Mouse (Mus musculus) kidney, adult 2 months (tissue): Measurements from ENCODE around the gene Kmt2b. TPM values are rescaled to one million over a fixed set of nuclear protein-coding genes. Genes with fewer than 3 reads are reported as not detected.
A peak's percentile ranks its signal among the peaks of the same experiment; 100 is the strongest.

ENCODE experiments used
- DNase-seq: peaks from one replicate; pipeline ENCODE4 v3.0.0; 2021
- H3K27ac ChIP-seq: fragments of 200-500 bp; 2 replicates; pipeline ENCODE4 v1.5.1; 2012; ENCODE audit warnings: low read depth, low read length, control low read depth, inconsistent platforms; ENCODE audit not compliant: insufficient read depth
- H3K27me3 ChIP-seq: fragments of 200-500 bp; replicated peaks from 2 replicates; pipeline ENCODE4 v1.6.1; 2012; ENCODE audit warnings: mild to moderate bottlenecking, moderate library complexity, low read length, inconsistent platforms; ENCODE audit not compliant: control insufficient read depth, insufficient read depth
- H3K36me3 ChIP-seq: fragments of 200-500 bp; 2 replicates; pipeline ENCODE4 v1.6.1; 2012; ENCODE audit warnings: mild to moderate bottlenecking, moderate library complexity, low read length, inconsistent platforms; ENCODE audit not compliant: control insufficient read depth, insufficient read depth
- H3K4me1 ChIP-seq: fragments of 200-500 bp; 2 replicates; pipeline ENCODE4 v1.6.1; 2011; ENCODE audit warnings: low read length; ENCODE audit not compliant: control insufficient read depth, insufficient read depth
- H3K4me3 ChIP-seq: fragments of 200-500 bp; 2 replicates; pipeline ENCODE4 v1.5.1; 2011; ENCODE audit warnings: mild to moderate bottlenecking, low read depth, low read length, control low read depth; ENCODE audit not compliant: insufficient read depth
- CTCF ChIP-seq: fragments of 200-500 bp; conservative IDR thresholded peaks from 2 replicates; pipeline ENCODE4 v1.5.1; 2011; ENCODE audit warnings: low read depth, mild to moderate bottlenecking, control low read depth, low read length, moderate library complexity, mixed read lengths; ENCODE audit not compliant: insufficient read depth, insufficient read length
- POLR2A ChIP-seq: fragments of 200-500 bp; IDR thresholded peaks from one replicate; pipeline ENCODE4 v1.6.1; 2011; ENCODE audit warnings: low read depth, low read length, control low read depth
- WGBS: fragments of 180-500 bp; shearing (Covaris S2); methylation state at CpG from one replicate; pipeline ENCODE4 v1.1.7; 2018; 5-methylcytosine and 5-hydroxymethylcytosine counted together
- polyA plus RNA-seq: library from polyadenylated mRNA; depleted of rRNA; stranded (reverse); fragments of >200 nt; gene quantifications from 2 replicates; pipeline ENCODE4 v1.2.3, GENCODE M21; 2012

Kmt2b gene
- polyA plus RNA-seq, 1 experiment, result 26.7 TPM

- 77% methylated on average over 10 of the region's 10 CpGs for WGBS
- H3K27ac ChIP-seq, result no peak overlapping the region
- no peaks in the 10 kb centered on the region; the same call in 1 of the 2 replicates for H3K27me3 ChIP-seq
Observed at GRCm38 (mm10) chr7:30593579-30594509, 5.3 kb upstream of the Kmt2b start.

GRCm38 (mm10) chr7:30592772-30593423 lies 4.4 kb upstream of the Kmt2b start:
- TF ChIP-seq POLR2A (no peak), CTCF (no peak)
- 63% methylated on average over 5 of the region's 5 CpGs for WGBS

More at GRCm38 (mm10) chr7:30593579-30594509, 5.3 kb upstream of the Kmt2b start:
- peaks cover 4% of the 10 kb centered on the region; the same call in 1 of the 2 replicates for H3K4me1 ChIP-seq
- H3K36me3 ChIP-seq, result no peaks in the 10 kb centered on the region
- H3K4me3 ChIP-seq, result no peak overlapping the region
- no peak for TF ChIP-seq POLR2A
- TF ChIP-seq CTCF, result no peak
- DNase-seq, result no peak

GRCm38 (mm10) chr7:30591605-30591951 lies 3.1 kb upstream of the Kmt2b start:
- Histone ChIP-seq H3K4me3 (no peak overlapping the region), H3K27me3 (no peaks in the 10 kb centered on the region), H3K27ac (no peak overlapping the region), H3K4me1 (peaks cover 10% of the 10 kb centered on the region; the same call in 1 of the 2 replicates), H3K36me3 (no peaks in the 10 kb centered on the region)
- TF ChIP-seq CTCF (no peak), POLR2A (no peak)
- no peak for DNase-seq
- WGBS, result 73% methylated on average over 4 of the region's 4 CpGs

More at GRCm38 (mm10) chr7:30592772-30593423, 4.4 kb upstream of the Kmt2b start:
- no peak overlapping the region for H3K4me3 ChIP-seq
- H3K36me3 ChIP-seq, result no peaks in the 10 kb centered on the region
- H3K27ac ChIP-seq, result no peak overlapping the region
- DNase-seq, result no peak
- H3K27me3 ChIP-seq, result no peaks in the 10 kb centered on the region
- H3K4me1 ChIP-seq, result peaks cover 4% of the 10 kb centered on the region; the same call in 1 of the 2 replicates

GRCm38 (mm10) chr7:30590927-30591604 lies 2.5 kb upstream of the Kmt2b start:
- Histone ChIP-seq H3K4me3 (no peak overlapping the region), H3K27me3 (no peaks in the 10 kb centered on the region), H3K36me3 (no peaks in the 10 kb centered on the region), H3K4me1 (peaks cover 10% of the 10 kb centered on the region; the same call in 1 of the 2 replicates), H3K27ac (no peak overlapping the region)
- 89% methylated on average over 9 of the region's 9 CpGs for WGBS
- DNase-seq, result no peak
- TF ChIP-seq CTCF (no peak), POLR2A (no peak)

- Histone ChIP-seq H3K36me3 (no peaks in the 10 kb centered on the region), H3K27me3 (no peaks in the 10 kb centered on the region), H3K4me1 (peaks cover 10% of the 10 kb centered on the region; the same call in 1 of the 2 replicates), H3K27ac (peak overlapping the region; percentile 82), H3K4me3 (peak overlapping the region; percentile 61)
- TF ChIP-seq CTCF, result peak; percentile 86
- TF ChIP-seq POLR2A, result no peak
- peak; percentile 92 for DNase-seq
- WGBS, result 16% methylated on average over 40 of the region's 40 CpGs
Observed at GRCm38 (mm10) chr7:30589435-30590301, 1.1 kb upstream of the Kmt2b start.
